Mouse (Mus musculus) left cerebral cortex, postnatal 36 days (tissue): ENCODE results near the gene Cacna1d. TPM values are rescaled to one million over a fixed set of nuclear protein-coding genes. Genes with fewer than 3 reads are reported as not detected.

Source experiments
- DNase-seq, 2 experiments: peaks; one replicate each; pipeline ENCODE4 v3.0.0; 2021 to 2022; ENCODE audit warnings: low spot score in 2 of 2, mixed read lengths in 1 of 2
- intact Hi-C: fragments of 180-260 bp; cut with DNase I; formaldehyde crosslinking; loops from one replicate; pipeline ENCODE4 v1.15.1; 2025
- total RNA-seq, 2 experiments: library from RNA; stranded (reverse); gene quantifications; 2 replicates each; pipeline ENCODE4 v1.2.3; 2021

The Cacna1d gene
- total RNA-seq, 2 experiments from 2014 or later = 42.7 to 62.0 TPM

GRCm38 (mm10) chr14:30248121-30248520, 243.1 kb downstream of the Cacna1d start:
- DNase-seq = no peak
- intact Hi-C loops = no loop called here

- intact Hi-C loops = no loop called here
These were observed 243.6 kb downstream of the Cacna1d start for GRCm38 (mm10) chr14:30247606-30248005.

DNA sequence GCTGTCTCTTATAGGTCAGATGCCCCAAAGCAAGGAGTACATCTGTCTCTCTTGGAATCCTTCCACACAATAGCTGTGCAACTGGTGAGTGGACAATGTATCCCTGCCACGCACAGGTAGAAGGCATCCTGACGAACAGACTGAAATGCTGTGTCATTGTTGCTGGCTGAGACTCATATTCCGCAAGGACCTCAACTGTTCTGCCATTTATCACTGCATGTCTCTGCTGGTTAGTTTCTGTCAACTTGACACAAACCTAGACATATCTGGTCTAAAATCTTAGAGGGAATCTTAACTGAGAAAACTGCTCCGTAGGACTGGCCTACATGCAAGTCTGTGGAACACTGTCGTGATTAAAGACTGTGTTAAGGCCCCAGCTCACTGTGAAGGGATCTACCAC, 246.5 kb downstream of the Cacna1d start:
- DNase-seq = no peak
- intact Hi-C loops = no loop called here

More at GRCm38 (mm10) chr14:30247606-30248005, 243.6 kb downstream of the Cacna1d start:
- no peak for DNase-seq

- DNase-seq = no peak
- intact Hi-C loops = no loop called here
These were observed 248.4 kb downstream of the Cacna1d start for GRCm38 (mm10) chr14:30242818-30243205.

DNA sequence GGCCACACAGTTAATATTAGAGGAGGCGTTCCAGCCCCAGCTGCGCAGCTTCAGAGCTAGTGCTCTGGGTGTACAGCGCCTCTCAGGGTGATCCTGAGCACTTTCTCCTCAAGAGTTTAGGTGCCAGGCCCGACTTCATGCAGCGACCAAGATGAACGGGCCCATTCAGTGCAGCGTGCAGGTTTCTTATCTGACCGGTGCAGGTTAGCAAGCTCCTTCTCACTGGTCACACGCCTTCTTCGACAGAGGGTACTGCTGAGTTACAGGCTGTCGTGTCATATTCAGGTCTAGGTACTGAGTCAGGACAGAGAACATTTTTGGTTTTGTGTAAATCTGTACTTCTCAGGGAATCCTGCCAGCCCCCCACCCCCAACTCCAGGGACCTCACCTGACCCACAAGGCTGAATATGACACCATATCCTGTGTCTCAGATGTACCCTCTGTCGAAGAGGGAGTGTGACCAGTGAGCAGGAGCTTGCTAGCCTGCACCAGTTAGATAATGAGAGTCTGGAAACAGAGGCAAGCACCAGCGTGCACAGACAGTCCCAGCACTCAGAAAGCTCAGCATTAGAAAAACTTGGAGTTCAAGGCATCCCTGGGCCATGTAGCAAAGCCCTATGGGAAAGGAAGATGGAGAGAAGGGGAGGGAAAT, 249.0 kb downstream of the Cacna1d start:
- DNase-seq = no peak
- intact Hi-C loops = no loop called here

- no peak for DNase-seq
- intact Hi-C loops = no loop called here
These were observed 250.2 kb downstream of the Cacna1d start for GRCm38 (mm10) chr14:30240916-30241515.

DNA sequence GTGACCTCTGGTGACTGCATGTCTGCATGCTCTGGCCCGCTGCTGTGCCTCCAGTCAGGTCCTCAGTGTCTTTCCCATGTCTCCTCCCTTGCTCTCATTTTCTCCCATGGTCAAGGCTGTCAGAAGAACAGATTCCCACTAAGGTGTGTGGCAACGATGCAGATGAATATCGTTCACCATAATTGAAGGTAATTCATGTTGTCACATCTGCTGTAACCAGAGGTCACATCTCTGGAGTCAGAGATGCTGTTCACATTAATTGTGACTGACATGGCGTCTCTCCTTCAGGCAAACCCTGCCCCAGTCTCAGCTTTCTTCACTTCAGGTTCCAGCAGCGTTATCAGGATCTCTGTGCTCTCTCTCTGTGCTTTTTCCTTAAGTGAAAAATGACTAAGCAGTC, 252.4 kb downstream of the Cacna1d start:
- no peak for DNase-seq
- intact Hi-C loops = loop anchor here (5.0 kb wide), 1 partner anchor 53 kb away; no protein-coding TSS in a partner anchor

- intact Hi-C loops = no loop called here
These were observed 266.1 kb downstream of the Cacna1d start for GRCm38 (mm10) chr14:30225161-30225560.

DNA sequence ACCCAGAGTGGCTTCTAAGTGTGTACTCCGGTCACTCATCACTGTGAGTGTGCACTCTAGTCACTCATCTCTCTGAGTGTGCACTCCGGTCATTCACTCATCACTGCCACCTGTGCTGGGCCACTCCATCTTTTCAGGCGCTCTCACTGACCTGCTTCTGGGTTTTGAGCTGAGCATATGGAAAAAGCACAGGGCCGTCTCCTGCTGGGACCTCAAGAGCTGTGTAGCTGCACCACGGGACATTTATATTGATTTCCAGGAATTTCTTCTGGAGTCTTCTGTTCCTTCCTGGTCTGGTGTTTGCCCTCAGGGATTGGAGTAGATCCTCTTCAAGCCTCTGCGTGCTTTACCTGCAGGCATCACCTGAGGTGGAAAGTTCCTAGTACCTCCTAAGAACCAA, 269.2 kb downstream of the Cacna1d start:
- intact Hi-C loops = no loop called here
- no peak for DNase-seq

More at GRCm38 (mm10) chr14:30225161-30225560, 266.1 kb downstream of the Cacna1d start:
- DNase-seq = no peak

DNA sequence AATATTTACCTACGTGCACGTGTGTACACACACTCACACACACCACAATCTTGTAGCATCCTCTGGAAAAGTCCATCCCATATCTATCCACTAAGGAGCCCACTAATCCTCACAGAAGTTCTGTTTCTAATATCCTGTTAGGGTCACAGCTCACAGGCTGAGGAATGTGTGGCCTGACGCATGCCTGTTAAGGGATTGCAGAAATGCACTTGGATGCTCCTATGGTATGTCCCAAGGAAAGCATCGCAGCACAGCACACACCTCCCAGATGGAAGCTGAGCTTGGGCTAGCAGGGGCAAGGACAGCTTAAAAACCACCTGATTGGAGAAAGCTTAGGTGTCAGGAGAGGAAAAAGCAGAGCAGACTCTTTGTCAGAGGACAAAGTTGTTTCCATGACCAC, 271.4 kb downstream of the Cacna1d start:
- DNase-seq = no peak
- intact Hi-C loops = no loop called here

GRCm38 (mm10) chr14:30218114-30218513, 273.1 kb downstream of the Cacna1d start:
- intact Hi-C loops = no loop called here

GRCm38 (mm10) chr14:30217124-30217523, 274.1 kb downstream of the Cacna1d start:
- no peak for DNase-seq
- intact Hi-C loops = no loop called here

More at GRCm38 (mm10) chr14:30218114-30218513, 273.1 kb downstream of the Cacna1d start:
- DNase-seq = no peak

- no peak for DNase-seq
These were observed 283.1 kb downstream of the Cacna1d start for GRCm38 (mm10) chr14:30208156-30208555.

DNA sequence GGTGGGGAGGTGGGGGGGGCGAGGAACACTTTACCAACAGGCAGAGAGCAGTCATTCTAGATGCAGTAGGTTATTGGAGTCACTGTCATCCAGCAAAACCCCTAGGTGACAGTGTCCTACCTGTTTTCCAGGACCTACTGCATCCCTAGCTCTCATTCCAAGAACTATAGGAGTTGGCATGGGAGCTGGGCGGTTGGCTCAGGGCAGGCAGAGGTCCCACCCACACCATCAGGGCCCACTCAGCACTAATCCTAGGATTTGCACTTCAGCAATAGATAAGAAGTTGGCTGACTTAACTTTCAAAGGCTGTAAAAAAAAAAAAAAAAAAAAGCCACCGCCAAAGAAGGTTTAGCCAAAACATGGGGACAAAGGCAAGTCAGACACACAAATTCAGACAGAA, 285.4 kb downstream of the Cacna1d start:
- intact Hi-C loops = no loop called here
- no peak for DNase-seq

More at GRCm38 (mm10) chr14:30208156-30208555, 283.1 kb downstream of the Cacna1d start:
- intact Hi-C loops = no loop called here

- DNase-seq = no peak
- intact Hi-C loops = no loop called here
These were observed 286.7 kb downstream of the Cacna1d start for GRCm38 (mm10) chr14:30204526-30204925.

- DNase-seq = no peak
- intact Hi-C loops = no loop called here
These were observed 290.9 kb downstream of the Cacna1d start for GRCm38 (mm10) chr14:30200310-30200709.

- no peak for DNase-seq
- intact Hi-C loops = no loop called here
These were observed 292.4 kb downstream of the Cacna1d start for GRCm38 (mm10) chr14:30198882-30199281.

DNA sequence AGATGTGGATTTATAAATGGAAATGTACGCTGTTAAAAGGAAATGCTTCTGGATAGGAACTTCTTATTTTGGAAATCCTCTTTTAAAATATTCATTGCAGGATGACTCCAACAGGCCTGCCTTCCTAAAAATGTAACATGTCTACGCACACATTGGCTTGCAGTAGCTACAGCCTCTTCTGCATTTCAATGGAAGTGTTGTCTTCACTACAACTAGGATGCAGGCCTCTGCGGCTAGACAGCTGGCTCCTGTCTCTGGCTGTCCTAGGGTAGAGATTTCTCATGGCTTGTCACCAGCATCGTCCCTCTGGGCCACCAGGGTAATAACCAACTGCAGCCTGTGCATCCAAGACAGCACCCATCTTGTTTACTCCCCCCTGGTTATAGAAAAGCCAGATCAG, 293.1 kb downstream of the Cacna1d start:
- DNase-seq = no peak
- intact Hi-C loops = no loop called here

- intact Hi-C loops = no loop called here
- no peak for DNase-seq
These were observed 294.3 kb downstream of the Cacna1d start for GRCm38 (mm10) chr14:30196959-30197358.

DNA sequence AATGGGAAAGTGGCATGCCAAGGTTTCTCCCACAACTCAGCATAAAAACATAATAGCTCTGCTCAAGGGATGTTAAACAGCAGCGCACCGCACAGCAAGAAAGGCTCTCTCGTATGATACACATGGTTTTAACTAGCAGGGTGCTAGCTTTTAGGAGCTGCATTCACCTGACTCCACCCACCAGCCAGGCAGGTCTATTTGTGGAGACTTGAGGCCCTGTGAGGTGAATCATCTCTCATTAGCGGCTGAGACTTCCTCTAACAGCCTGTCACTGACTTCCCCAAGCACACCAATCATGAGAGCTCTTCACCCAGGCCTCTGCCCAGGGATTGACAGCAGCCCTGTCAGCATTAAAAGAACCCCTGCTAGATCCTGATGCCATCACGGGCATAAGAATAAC, 295.0 kb downstream of the Cacna1d start:
- peak; percentile 38 to 39 for DNase-seq
- intact Hi-C loops = no loop called here

DNA sequence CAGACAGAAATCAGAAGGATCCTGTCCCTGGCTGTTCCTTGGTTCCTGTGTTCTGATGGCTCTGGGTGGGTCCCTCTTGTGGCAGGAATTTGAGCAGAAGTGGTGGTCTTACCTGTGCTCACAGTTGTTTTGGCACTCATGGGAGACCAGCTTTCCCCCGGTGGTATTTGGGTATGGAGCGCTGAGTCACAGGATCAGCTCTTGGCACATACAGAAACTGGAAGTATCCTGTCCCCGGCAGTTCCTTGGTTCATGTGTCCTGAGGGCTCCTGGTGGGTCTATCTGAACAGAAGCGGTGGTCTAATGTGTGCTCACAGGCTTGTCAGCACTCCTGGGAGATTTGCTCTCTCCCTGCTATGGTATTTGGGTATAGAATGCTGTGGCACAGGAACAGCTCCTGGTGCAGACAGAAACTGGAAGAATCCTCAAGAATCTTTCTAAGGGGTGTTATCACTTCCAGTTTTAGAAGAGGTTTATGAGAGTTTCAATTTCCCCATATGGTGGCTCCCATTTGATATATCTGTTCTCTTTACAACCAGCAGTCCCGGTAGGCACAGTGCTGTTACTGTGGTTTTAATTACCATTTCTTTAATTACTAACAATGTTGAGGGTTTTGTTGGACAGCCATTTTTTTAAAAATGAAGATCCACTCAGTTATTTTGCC, 300.8 kb downstream of the Cacna1d start:
- intact Hi-C loops = no loop called here
- no peak for DNase-seq
